Mouse (Mus musculus) ES-Bruce4 (cell line): ENCODE measurements around the gene Swi5.

Experiments used
- CTCF ChIP-seq: IDR thresholded peaks from one replicate; pipeline ENCODE4 v1.8.1; 2011; ENCODE audit warnings: low read depth, low read length
- EP300 ChIP-seq: IDR thresholded peaks from 2 replicates; pipeline ENCODE4 v1.6.1; 2011; ENCODE audit warnings: low read depth, low read length; ENCODE audit not compliant: insufficient read depth
- POLR2A ChIP-seq: IDR thresholded peaks from one replicate; pipeline ENCODE4 v1.8.1; 2011; ENCODE audit warnings: low read length; ENCODE audit not compliant: insufficient read depth

- TF ChIP-seq EP300 (no peak), POLR2A (no peak), CTCF (no peak)
Observed at GRCm38 (mm10) chr2:32314831-32315230, 27.0 kb upstream of the Swi5 start.
